Mouse (Mus musculus): ENCODE results near the gene Fat3. TPM values are rescaled to one million over a fixed set of nuclear protein-coding genes. Genes with fewer than 3 reads are reported as not detected.

Fat3 gene
- total RNA-seq, 4 experiments from 2014 or later = 0.28 to 0.49 (median 0.48) TPM

DNA sequence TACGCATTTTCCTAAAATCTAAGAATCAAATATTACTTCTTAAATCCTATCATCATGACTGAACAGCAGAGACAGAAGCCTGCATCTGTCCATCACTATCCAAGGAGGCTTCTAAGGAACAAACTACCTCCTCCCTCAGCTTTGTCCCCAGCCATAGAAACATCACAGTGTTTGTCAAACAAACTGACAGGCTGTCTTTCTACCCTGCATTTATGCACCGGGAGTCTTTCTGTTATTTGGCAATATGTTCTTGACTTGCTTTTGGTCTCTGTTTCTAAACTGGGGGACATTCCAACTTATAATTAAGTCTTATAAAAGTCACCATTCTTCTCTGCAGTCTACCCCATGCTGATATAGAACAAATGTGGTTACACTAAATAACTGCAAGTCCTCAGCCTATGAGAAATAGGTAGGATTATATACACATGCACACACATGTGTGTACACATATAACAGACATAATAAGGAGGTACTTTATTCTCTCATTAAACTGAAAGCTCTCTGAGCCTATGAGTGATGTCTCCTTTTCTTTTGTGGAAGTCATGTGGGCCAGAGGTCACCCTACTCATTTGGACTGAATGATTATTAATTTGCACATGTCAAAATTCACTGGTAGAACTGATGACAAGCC, 244.4 kb downstream of the Fat3 start:
- no peak for DNase-seq (ENCODE audit: low spot score)

DNA sequence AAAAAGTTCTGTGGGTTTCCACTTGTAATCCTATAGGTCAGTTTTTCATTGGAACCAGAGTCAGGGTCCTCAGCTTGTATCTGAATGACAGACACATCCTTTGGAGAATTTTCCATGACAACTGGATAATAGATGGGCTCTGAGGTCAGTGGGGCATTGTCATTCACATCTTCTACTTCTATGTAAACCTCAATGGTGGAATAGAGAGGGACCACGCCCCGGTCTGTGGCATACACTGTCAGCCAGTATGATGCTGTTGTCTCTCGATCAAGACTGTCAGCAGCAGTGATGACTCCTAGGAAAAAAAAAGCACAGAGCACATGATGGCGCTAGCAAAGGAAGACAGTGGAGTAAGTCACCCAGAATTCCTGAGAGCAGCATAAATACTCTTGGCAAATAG, 254.3 kb downstream of the Fat3 start:
- no peak for DNase-seq (ENCODE audit: low spot score)

DNA sequence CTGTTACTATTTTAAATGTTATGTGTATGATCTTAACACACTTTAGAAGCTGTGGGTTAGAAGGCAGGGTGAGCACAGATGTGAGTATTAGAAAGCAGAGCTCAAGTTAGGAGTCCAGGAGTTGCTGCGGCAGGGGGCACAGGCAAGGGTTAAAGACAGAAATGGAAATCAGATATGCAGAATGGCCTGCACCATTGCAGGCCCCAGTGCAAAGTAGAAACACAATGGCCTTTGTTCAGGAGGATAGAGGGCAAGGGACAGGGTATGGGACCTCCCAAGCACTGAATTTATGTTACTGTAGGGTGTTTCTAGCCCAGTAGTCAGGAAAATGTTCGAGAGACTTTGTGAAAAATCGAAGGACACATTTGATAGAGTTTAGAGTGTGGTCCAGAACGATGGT, 269.5 kb downstream of the Fat3 start:
- no peak for DNase-seq (ENCODE audit: low spot score)

DNA sequence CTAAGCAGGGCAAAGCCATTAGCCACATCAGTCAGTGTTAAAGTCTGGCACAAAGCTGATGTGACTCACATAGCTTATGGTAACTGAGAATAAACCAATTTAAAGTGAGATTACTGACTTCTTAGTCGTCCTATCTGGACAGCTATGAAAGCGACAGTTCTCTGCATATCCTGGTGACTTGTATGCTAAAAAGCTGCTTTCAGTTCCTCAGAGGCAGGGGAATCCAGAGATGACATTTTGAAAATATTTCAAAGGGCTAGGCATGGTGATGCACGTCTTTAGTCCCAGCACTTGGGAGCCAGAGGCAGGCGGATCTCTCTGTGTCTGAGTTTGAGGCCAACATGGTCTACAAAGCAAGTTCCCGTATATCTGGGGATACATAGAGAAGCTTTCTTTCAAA, 272.2 kb downstream of the Fat3 start:
- no peak for DNase-seq (ENCODE audit: low spot score)

DNA sequence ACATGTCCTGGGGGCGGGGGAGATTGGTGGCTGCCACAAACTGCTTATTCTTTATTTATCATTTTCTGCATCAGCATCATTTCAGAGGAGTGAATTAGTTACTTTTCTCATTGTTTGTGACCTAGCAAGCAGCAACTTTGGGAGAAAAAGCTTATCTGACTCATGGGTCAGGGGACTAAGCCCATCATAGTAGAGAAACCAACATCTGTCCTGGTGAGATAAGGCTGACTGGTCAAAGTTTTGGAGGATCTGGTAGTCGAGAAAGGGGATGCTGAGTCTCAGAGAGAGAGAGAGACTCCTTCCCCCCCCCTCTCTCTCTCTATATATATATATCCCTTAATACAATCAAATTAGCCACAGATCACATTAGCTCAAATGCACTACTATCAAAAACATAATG, 273.7 kb downstream of the Fat3 start:
- DNase-seq (ENCODE audit: low spot score) = no peak

DNA sequence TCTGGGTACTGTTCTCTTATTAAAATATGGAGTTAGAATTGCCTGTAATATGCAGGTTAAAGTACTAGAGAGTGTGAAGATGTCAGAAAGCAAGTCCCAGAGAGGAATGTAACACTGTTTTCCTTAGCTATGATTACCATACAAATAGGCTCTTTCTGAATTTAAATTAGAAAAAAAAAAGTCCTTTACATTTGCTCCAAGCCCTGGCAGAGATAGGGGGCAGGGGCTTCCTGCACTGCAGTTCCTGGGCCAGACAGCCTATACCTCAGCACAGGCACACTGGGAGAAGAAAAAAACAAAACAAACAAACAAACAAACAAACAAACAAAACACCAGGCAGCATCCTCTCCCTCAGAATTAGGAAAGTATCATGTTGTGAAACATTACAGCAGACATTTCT, 274.5 kb downstream of the Fat3 start:
- DNase-seq (ENCODE audit: low spot score) = no peak

DNA sequence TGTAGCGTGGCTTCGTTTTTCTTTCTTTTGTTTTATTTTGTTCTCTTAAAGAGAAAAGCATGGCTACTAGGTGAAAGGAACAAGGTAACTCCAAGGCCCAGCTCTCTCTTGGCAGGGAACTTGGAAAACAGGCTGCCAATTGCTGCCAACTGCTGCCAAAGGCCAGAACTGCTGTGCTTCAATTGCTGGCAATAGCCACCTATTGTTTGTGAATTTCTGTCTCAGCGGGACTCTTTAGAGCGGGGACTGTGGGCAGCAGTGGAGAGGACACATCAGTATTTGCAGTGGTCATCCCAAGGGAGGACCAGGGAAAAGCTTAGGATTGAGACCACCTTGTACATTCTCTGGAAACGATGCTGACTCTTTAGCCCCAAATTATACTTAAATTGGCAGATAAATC, 279.2 kb downstream of the Fat3 start:
- DNase-seq (ENCODE audit: low spot score) = peak; percentile 62

DNA sequence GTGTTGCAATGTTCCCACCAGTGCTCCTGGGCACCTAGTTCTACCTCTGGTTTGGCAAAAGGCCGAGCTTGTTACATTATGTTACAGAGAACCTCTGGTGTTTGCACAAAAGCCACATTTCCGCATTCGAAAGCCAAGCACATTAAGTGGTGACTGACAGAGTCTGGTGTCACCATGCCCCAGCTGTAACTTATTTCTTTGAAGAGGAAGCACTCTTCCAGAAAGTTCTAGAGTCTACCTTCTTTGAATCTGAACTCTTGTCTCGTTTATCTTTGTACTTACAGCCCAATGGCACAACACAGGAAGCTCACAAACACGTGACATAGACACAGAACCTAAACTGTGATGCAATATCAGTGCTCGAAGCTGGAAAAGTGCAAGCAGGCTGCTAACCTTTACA, 284.9 kb downstream of the Fat3 start:
- DNase-seq (ENCODE audit: low spot score) = peak; percentile 28

DNA sequence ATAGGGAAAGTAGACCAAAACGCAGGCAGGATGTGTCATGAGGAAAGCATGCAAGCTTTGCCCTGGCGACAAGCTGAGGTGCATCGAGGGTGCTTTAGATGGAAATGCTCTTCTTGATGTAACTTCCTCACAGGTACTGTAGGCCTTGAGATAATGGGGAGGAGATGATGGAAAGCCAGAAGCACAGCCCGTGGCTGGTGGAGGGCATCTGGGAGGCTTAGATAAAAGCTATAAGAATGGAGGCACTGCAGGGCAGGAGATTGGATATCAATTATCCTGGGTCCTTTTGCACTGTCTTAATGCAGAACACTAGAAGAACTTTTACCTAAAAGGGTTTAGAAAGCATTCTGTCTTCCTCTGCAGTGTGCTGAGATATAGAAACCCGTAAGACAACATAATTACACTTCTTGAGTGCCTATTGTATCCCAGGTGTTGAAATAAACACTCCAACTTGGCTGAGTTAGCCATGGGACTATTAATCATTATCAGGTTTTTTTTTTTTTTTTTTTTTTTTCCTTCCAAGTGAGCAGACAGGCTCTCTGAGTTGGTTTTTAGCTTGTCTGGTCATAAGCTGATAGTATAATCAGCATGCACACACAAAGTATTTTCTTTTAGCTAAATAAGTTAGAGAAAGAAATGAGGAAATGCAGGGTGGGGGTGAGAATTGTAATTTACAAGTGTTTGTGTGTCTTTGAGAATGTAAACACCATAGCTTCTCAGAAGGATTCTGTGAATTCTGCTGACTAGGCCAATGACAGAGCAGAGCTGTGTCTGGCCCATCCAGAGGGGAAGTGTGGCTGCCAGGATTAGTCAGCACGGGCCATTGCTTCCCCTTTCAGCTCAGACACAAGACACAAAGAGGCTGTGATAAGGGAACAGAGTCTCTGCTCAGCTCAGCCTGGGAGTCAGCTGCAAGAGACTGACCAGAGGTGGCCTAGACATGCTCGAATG, 286.1 kb downstream of the Fat3 start:
- DNase-seq (ENCODE audit: low spot score) = peak; percentile 77

DNA sequence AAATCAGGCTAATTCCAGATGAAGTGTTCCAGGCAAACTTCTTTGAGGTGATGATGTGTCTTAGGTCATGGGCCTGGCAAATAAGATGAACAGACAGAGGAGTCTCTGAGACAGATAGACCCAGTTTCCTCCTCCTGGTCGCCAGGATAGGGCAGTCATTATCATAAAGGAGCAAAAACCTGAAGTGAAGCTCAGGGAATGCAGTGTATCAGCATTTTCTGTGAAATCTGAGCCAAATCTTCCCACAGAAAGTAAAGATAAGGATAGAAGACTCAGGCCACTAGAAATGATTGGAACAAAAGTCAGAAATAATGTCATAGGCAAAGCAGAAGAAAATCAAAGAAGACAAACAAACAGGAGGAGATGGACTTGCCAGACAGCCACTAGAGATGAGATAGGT, 287.8 kb downstream of the Fat3 start:
- DNase-seq (ENCODE audit: low spot score) = no peak

DNA sequence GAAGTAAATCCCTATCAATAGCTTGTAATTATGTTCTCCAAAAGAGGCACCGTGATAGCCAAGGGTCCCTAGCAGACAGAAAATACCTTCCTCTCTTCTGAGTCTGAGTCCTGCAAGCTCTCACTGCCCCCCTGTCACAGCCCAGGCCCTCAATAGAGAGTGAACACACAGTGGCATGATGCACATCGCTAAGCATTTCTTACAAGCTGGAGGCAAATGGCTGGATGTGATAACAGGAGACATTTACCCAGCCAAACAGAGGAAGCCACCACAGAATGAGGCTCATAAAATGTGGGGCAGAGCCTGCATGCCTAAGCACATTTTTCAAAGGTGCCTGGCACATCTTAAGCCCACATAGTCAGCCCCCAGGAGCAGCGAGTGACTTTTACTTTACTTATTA, 288.5 kb downstream of the Fat3 start:
- no peak for DNase-seq (ENCODE audit: low spot score)

DNA sequence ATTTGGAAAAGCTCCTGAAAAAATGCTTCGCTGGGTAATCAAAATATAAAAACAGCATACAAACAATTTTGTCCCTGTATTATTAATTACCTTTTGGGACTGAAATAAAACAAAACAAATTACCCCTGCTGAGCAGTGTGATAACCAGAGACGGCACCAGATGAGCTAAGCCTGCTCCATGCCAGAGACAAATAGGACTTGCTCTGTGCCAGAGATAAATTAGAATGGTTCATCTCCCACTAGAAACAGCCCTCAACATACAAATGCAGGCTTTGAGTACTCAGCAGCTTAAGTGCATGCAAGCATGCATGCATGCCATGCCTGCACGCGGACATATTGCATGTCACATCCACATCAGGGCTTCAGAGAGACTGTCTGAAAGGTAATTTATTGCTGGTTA, 288.9 kb downstream of the Fat3 start:
- DNase-seq (ENCODE audit: low spot score) = no peak

DNA sequence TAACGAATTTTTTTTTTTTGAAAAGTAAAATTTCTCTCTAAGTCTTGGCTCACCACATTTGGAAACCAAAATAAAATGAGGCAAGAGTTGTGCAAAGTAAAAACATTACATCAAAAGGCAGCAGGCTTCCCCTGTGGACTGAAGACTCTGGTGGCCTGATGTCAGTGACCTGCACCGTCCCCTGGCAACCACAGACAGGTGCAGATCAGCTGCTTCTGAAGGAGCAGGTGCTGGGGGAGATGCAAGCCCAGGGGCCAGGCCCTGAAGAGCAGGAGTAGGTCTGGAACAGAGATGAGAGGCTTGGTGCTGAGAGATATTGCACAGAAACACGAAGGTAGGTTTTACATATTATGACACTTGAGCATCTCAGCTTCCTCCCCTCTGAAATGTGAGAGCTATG, 289.6 kb downstream of the Fat3 start:
- no peak for DNase-seq (ENCODE audit: low spot score)

DNA sequence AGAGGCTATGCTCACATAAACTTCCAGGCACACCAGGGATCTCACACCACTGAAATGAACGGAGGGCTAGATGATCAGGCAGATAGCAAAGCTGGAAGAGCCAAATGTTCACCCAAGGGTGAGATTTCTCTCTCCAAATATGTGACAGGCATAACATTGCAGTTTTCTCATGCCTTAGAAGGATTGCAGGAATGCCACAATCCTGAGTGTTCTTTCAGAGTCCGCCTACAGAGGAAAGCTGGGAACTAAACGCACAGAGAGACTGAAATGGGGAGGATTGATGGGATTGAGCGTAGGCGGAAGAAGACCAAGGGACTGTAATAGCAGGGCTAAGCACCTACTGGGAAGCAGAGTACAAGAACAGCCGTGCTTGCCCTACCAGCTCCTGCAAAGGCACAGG, 298.8 kb downstream of the Fat3 start:
- no peak for DNase-seq (ENCODE audit: low spot score)

DNA sequence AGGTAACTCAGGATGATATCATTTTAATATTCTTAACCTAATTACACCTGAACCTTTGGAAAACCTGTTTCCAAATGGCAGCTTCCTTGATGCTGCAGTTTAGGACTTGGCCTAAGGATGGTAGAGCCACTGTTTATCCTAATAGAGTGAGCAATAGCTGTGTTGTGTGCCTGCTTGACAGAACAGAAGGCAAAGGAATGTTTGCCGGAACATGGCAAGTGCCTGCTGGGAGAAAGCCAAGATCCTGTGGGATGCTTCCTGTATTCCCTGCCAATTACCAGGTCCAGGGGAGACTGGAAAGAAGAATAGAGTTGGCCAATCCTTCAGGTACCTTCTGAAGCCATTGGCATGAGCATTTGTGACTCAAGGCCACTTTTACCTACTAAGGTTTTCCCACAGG, 300.1 kb downstream of the Fat3 start:
- no peak for DNase-seq (ENCODE audit: low spot score)

DNA sequence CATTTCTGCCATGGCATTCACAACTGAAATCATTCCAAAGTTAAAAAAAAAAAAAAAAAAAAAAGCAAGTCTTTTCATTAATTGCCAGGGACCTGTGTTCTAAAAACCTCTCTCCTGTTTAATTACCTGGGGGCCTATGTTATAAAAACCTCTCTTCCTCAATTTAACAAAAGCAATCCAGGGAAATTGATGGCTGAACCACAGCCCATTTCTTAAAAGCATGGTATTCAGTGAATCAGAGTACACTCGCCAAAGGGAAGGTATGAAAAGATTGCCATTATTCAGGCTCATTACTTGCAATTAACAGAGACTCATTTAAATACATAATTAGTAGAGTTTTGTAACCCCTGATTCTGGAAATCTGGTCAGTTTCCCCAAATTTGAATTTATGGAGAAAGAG, 314.6 kb downstream of the Fat3 start:
- no peak for DNase-seq (ENCODE audit: low spot score)

DNA sequence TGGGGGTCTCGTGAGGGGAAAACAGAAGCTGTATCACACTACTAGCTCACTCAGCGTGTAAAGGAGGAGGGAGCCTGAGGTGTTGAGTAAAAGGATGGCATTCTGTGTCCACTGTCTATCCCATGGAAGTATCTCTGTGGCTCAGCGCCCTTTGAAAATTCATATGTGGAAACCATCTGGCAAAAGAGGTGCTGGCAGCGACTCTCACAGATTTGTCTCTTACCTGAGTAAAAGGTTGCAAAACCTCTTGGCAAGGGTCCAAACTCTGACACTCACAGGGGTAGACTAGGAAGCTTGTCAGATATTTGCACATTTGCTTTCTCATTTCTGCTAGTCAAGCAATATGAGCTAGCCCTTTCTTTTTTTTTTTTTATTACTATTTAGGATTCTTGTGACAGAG, 331.8 kb downstream of the Fat3 start:
- DNase-seq (ENCODE audit: low spot score) = no peak

DNA sequence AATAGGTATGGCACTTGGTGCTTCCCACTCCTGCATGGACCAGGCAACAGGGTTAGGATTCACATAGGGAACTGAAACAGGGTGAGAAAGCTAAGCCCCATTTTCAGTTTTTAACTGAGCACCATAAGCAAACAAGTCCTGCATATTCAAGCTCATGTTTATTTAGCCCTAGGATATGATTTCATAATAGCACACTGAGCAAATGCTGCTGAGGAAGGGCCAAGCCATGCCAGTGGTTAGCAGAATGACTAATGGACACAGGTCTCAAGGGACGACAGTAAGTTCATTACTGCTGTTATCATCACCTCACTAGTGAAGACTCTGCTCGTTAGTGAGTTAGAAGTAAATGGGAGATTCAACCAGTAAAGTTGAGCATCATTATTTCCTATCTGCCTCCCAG, 333.0 kb downstream of the Fat3 start:
- no peak for DNase-seq (ENCODE audit: low spot score)

DNA sequence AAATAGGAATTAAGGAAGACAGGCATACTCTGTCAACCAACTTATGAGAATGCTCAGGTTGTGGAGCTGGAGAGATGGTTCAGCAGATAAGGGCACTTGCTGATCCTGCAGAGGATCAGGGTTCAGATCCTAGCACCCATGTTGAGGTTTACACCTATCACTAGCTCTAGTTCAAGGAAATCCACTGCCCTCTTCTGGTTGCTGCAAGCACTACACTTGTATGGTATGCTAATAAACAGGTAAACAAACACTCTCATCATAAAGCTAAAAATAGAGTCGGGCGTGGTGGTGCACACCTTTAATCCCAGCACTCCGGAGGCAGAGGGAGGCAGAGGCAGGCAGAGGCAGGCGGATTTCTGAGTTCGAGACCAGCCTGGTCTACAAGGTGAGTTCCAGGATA, 341.7 kb downstream of the Fat3 start:
- no peak for DNase-seq (ENCODE audit: low spot score)

DNA sequence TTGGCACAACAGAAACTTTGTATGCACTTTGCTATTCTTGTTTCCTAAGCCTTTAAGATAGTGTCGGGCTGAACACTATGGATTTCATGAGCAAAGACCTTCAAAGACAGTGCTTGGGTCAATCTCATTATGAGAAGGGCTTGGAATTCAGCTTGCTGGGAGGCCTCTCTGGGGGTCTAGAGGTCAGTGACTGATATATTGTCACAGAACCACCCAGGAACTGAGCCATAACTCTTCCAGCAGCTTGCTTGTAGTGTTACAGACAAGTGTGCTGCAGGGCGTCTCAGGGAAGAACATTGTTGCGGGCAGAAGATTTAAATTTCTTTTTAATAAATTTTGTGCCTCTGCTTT, 347.5 kb downstream of the Fat3 start:
- no peak for DNase-seq (ENCODE audit: low spot score)

DNA sequence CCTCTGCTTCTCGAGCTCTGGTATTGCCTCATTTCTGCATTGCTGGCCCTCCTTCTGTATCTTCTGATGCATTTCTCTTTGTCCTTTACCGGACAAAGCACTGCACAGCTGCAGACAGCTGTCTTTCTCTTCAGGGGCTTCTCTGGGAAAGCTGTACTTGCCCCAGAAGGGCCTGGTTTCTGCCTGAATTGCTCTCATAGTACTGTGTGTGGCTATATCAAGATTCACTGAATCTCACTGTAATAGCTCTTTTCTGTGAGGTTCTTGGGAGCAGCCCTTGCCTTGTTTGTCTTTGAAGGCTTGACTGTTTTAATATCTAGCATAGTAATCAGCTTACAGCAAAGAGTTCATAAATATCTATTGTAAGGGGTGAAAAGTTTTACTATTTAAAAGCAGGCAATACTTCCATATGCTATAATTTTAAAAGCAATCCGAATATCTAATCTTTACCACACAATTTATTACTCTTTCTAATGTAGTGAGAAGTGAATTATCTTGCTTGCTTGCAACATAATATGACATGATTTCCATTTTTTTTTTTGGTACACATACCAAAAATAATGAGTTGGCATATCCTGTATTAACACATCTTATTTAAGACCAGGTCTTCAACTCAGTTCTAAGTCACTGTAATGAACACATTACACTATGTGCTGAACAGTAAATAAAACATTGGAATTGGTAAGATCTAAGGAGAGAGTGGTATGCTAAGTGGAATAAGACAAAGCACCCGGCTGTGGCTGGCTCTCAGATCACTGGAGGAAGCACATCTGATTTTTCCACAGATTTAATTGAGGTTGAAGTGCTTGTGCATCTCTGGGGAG, 348.1 kb downstream of the Fat3 start:
- DNase-seq (ENCODE audit: low spot score) = peak; percentile 27

DNA sequence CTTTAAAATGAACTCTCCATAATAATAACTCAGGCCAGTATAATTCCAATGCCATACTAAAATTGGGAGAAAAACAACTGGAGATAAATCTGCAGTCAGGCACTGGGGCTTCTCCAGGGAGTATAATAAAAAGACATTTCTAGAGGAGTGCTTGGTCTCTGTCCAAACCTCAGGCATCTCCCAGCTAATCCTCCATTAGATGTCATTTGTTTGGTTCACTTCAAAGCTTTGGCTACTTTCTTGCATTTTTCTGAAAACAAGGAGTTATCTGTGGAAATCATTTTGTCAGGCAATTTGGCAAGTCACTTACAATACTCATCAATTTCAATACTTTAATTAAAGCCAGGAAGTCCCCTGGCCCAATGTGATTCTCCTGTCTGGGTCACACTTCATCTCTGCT, 351.0 kb downstream of the Fat3 start:
- no peak for DNase-seq (ENCODE audit: low spot score)

DNA sequence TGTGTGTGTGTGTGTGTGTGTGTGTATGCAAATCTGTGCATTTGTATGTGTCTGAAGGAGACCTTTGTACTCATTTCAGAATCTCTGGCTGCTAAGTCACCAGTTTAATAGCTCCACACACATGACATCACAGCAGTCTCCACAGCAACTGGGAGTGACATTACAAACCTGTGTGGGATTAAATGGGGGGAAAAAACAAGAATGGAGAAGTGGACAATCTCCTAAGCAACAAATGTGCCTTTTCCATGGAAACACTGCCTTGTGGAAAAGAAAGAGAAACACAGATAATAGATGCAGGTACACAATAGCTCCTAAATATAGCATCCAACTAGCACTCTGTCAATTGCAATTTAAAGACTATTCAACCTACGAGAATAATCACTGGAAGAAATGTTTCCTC, 353.4 kb downstream of the Fat3 start:
- no peak for DNase-seq (ENCODE audit: low spot score)

Measured in heart, adult 8-10 months (tissue).